Mouse (Mus musculus) kidney, embryonic 16.5 days (tissue): ENCODE data around the gene Panx1. TPM values are rescaled to one million over a fixed set of nuclear protein-coding genes. Genes with fewer than 3 reads are reported as not detected.

Experiments used
- ATAC-seq: fragments of 200-750 bp; cut with Nextera tagmentation; 2 replicates; pipeline ENCODE4 v1.8.0; 2017; ENCODE audit warnings: moderate TSS enrichment; ENCODE audit not compliant: low FRiP score, low TSS enrichment
- H3K27ac ChIP-seq: fragments of 300-500 bp; sonication (generic); 2 replicates; pipeline ENCODE4 v1.5.1; 2014; ENCODE audit warnings: low read length
- H3K27me3 ChIP-seq: fragments of 300-500 bp; sonication (generic); 2 replicates; pipeline ENCODE4 v1.6.1; 2014; ENCODE audit warnings: low read length, control low read depth, mixed read lengths; ENCODE audit not compliant: insufficient read depth
- H3K36me3 ChIP-seq: fragments of 300-500 bp; sonication (generic); 2 replicates; pipeline ENCODE4 v1.6.1; 2014; ENCODE audit warnings: low read length, control low read depth, mixed read lengths; ENCODE audit not compliant: insufficient read depth
- H3K4me1 ChIP-seq: fragments of 300-500 bp; sonication (generic); 2 replicates; pipeline ENCODE4 v1.6.1; 2014; ENCODE audit warnings: low read length, control low read depth, mixed read lengths; ENCODE audit not compliant: insufficient read depth
- H3K4me2 ChIP-seq: fragments of 300-500 bp; sonication (generic); replicated peaks from 2 replicates; pipeline ENCODE4 v1.6.1; 2014; ENCODE audit warnings: low read depth, low read length
- H3K4me3 ChIP-seq: fragments of 300-500 bp; sonication (generic); 2 replicates; pipeline ENCODE4 v1.5.1; 2014; ENCODE audit warnings: mild to moderate bottlenecking, low read length
- H3K9ac ChIP-seq: fragments of 300-500 bp; sonication (generic); replicated peaks from 2 replicates; pipeline ENCODE4 v1.6.1; 2014; ENCODE audit warnings: low read length
- H3K9me3 ChIP-seq: fragments of 300-500 bp; sonication (generic); 2 replicates; pipeline ENCODE4 v1.6.1; 2016; ENCODE audit warnings: low read length, control low read depth
- WGBS: fragments of 180-500 bp; shearing (Covaris S2); extraction: QIAGEN DNeasy Blood & Tissue Kit; methylation state at CpG from one replicate; pipeline ENCODE4 v1.1.7; 2014; 5-methylcytosine and 5-hydroxymethylcytosine counted together
- polyA plus RNA-seq: library from polyadenylated mRNA; unstranded; fragments of >200 nt; fragmentation: Nextera tagmentation; extraction: Ambion mirVana; gene quantifications from 2 replicates; pipeline ENCODE4 v1.2.1, GENCODE M21; 2015

Panx1 gene
- polyA plus RNA-seq, result 40.7 and 42.6 TPM in 2 replicates

GRCm38 (mm10) chr9:15045084-15045669, at the start of gene Panx1:
Gene Panx1 (minus strand): TSS chr9:15045478.
- H3K27ac ChIP-seq, result peak within 1 kb of the TSS; percentile 78

GRCm38 (mm10) chr9:15068686-15069295, 23.5 kb upstream of the Panx1 start:
- Histone ChIP-seq H3K27me3 (no peaks in the 10 kb centered on the region), H3K4me3 (no peak overlapping the region), H3K36me3 (no peaks in the 10 kb centered on the region), H3K9ac (no peak overlapping the region), H3K27ac (no peak overlapping the region), H3K4me2 (no peak overlapping the region), H3K4me1 (peaks cover 7% of the 10 kb centered on the region; the same call in 1 of the 2 replicates), H3K9me3 (no peaks in the 10 kb centered on the region)
- WGBS, result 67% methylated on average over 6 of the region's 6 CpGs
- ATAC-seq, result peak; percentile 87

More at GRCm38 (mm10) chr9:15045084-15045669, at the start of gene Panx1:
- Histone ChIP-seq H3K9ac (peak within 1 kb of the TSS; percentile 84), H3K27me3 (no peaks in the 10 kb centered on the region), H3K36me3 (no peaks in the 10 kb centered on the region; the same call in 1 of the 2 replicates), H3K4me2 (peak within 1 kb of the TSS; percentile 76), H3K9me3 (no peaks in the 10 kb centered on the region), H3K4me3 (peak within 1 kb of the TSS; percentile 66), H3K4me1 (peaks cover 16% of the 10 kb centered on the region)
- peak; percentile 85 for ATAC-seq
- WGBS, result under 1% methylated on average over 60 of the region's 68 CpGs

- Histone ChIP-seq H3K4me1 (peaks cover 7% of the 10 kb centered on the region; the same call in 1 of the 2 replicates), H3K36me3 (no peaks in the 10 kb centered on the region), H3K9ac (no peak overlapping the region), H3K27ac (no peak overlapping the region), H3K4me3 (no peak overlapping the region), H3K27me3 (no peaks in the 10 kb centered on the region), H3K4me2 (no peak overlapping the region), H3K9me3 (no peaks in the 10 kb centered on the region)
- 61% methylated on average over 7 of the region's 7 CpGs for WGBS
- ATAC-seq, result no peak
Observed at GRCm38 (mm10) chr9:15067995-15068685, 22.9 kb upstream of the Panx1 start.

GRCm38 (mm10) chr9:15064176-15064575, 18.9 kb upstream of the Panx1 start:
- no peak overlapping the region for H3K27ac ChIP-seq
- 4% methylated on average over 1 of the region's 1 CpGs for WGBS
- no peak overlapping the region for H3K4me3 ChIP-seq
- no peaks in the 10 kb centered on the region for H3K27me3 ChIP-seq
- H3K9ac ChIP-seq, result no peak overlapping the region
- no peaks in the 10 kb centered on the region for H3K36me3 ChIP-seq
- no peak for ATAC-seq
- peaks cover 7% of the 10 kb centered on the region; the same call in 1 of the 2 replicates for H3K4me1 ChIP-seq
- no peak overlapping the region for H3K4me2 ChIP-seq
- H3K9me3 ChIP-seq, result no peaks in the 10 kb centered on the region

- 90% methylated on average over 5 of the region's 5 CpGs for WGBS
- no peak for ATAC-seq
Observed at GRCm38 (mm10) chr9:15060847-15061246, 15.6 kb upstream of the Panx1 start.

GRCm38 (mm10) chr9:15060026-15060425, 14.7 kb upstream of the Panx1 start:
- Histone ChIP-seq H3K27me3 (no peaks in the 10 kb centered on the region), H3K4me1 (no peaks in the 10 kb centered on the region), H3K9me3 (no peaks in the 10 kb centered on the region), H3K4me2 (no peak overlapping the region), H3K36me3 (no peaks in the 10 kb centered on the region), H3K4me3 (no peak overlapping the region), H3K27ac (no peak overlapping the region), H3K9ac (no peak overlapping the region)
- WGBS, result 86% methylated on average over 6 of the region's 6 CpGs
- no peak for ATAC-seq

More at GRCm38 (mm10) chr9:15060847-15061246, 15.6 kb upstream of the Panx1 start:
- Histone ChIP-seq H3K27me3 (no peaks in the 10 kb centered on the region), H3K4me3 (no peak overlapping the region), H3K9ac (no peak overlapping the region), H3K9me3 (no peaks in the 10 kb centered on the region), H3K4me1 (no peaks in the 10 kb centered on the region), H3K36me3 (no peaks in the 10 kb centered on the region), H3K27ac (no peak overlapping the region), H3K4me2 (no peak overlapping the region)

GRCm38 (mm10) chr9:15045740-15046139, 462 bp upstream of the Panx1 start:
- H3K27ac ChIP-seq, result peak overlapping the region; percentile 78; the same call in 1 of the 2 replicates
- H3K4me1 ChIP-seq, result peaks cover 16% of the 10 kb centered on the region

GRCm38 (mm10) chr9:15044391-15045083, 741 bp downstream of the Panx1 start:
- peak; percentile 33 for ATAC-seq
- Histone ChIP-seq H3K36me3 (no peaks in the 10 kb centered on the region; the same call in 1 of the 2 replicates), H3K9me3 (no peaks in the 10 kb centered on the region), H3K4me1 (peaks cover 16% of the 10 kb centered on the region), H3K27ac (peak overlapping the region; percentile 78), H3K9ac (peak overlapping the region; percentile 84), H3K4me3 (peak overlapping the region; percentile 66), H3K4me2 (peak overlapping the region; percentile 76), H3K27me3 (no peaks in the 10 kb centered on the region)
- under 1% methylated on average over 28 of the region's 28 CpGs for WGBS

More at GRCm38 (mm10) chr9:15045740-15046139, 462 bp upstream of the Panx1 start:
- H3K9me3 ChIP-seq, result no peaks in the 10 kb centered on the region
- H3K4me2 ChIP-seq, result peak overlapping the region; percentile 76
- peak overlapping the region; percentile 84 for H3K9ac ChIP-seq
- H3K4me3 ChIP-seq, result peak overlapping the region; percentile 66
- H3K36me3 ChIP-seq, result no peaks in the 10 kb centered on the region; the same call in 1 of the 2 replicates
- no peak for ATAC-seq
- WGBS, result 39% methylated on average over 10 of the region's 10 CpGs
- no peaks in the 10 kb centered on the region for H3K27me3 ChIP-seq

GRCm38 (mm10) chr9:15041556-15041955, 3.7 kb downstream of the Panx1 start:
- no peak overlapping the region for H3K4me2 ChIP-seq
- no peak overlapping the region for H3K4me3 ChIP-seq
- H3K4me1 ChIP-seq, result peaks cover 20% of the 10 kb centered on the region
- no peak overlapping the region for H3K27ac ChIP-seq
- H3K36me3 ChIP-seq, result no peaks in the 10 kb centered on the region; the same call in 1 of the 2 replicates
- WGBS, result 82% methylated on average over 11 of the region's 11 CpGs
- no peaks in the 10 kb centered on the region for H3K9me3 ChIP-seq
- H3K9ac ChIP-seq, result no peak overlapping the region
- no peak for ATAC-seq
- H3K27me3 ChIP-seq, result no peaks in the 10 kb centered on the region
